Mouse (Mus musculus): Measurements from ENCODE around the gene Zfp457. TPM values are rescaled to one million over a fixed set of nuclear protein-coding genes. Genes with fewer than 3 reads are reported as not detected.

Gene Zfp457
- polyA plus RNA-seq (2015; fragmentation: Illumina TruSeq; extraction: RNeasy Lipid Tissue Mini Kit (QIAGEN cat#74804); ENCODE audit: insufficient read depth, low replicate concordance) = 1.8 TPM

GRCm38 (mm10) chr13:67305822-67306672 lies at the start of gene Zfp457:
TSS of gene Zfp457 (minus strand) at chr13:67306485.

DNA sequence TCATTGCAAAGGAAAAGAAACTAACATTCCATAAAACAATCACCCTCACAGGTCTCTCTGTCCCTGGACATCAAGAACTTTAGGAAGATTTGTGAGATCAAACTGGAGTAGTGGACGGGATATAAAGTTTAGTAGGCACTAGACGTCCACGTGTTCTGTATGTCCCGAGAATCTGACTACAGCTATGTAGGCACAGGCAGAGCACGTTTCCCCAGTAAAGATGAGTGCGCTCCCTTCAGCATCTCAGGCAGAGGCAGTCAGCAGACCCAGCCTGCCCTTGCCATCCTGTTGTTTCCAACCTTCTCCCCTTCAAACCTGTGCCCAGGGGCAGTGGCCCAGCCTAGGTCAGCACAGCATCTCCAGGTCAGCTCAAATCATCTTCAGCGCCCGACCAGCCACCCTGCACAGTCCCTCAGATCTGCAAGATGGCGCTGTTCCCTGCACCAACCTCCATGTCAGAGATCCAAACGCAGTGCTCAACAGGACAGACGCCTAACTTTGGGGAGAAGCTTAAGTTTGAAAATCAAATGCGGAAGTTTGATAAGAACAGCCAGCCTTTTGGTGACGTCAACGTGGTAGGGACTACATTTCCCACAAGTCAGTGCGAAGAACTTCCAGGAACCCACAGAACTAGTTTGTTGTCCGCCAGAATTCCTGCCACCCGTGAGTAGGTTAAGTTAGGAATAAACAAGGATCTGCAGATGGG lies 25.9 kb upstream of the Zfp457 start, which contains the start of gene Zfp595:
Gene Zfp595, minus strand, starts transcription at position 552 of the 706 bp plus-strand sequence.

DNA sequence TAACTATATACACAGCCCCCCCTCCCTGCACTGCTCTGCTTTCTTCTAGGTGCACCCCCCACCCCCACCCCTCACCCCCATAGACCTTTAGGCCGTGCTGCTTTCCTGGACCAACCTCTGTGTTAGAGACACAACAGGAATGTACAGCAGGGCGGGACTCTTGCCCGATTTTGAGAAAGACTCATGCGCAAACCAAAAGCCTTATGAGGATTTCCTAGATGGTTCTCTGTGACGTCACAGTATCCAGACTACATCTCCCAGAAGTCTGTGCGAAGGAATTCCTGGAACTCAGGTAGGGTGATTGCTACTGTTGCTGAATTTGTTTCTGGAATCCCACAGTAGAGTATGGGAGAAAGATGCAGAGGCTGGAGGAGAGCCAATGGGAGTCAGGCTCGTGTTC lies 28.0 kb downstream of the Zfp457 start, which contains the start of gene Zfp458:
Gene Zfp458, minus strand, starts transcription at position 153 of the 400 bp plus-strand sequence.

Other genes with a start within 250 kb of the Zfp457 start
- gene Zfp712, start 245.3 kb downstream of the Zfp457 start, polyA plus RNA-seq (2015; fragmentation: Illumina TruSeq; extraction: RNeasy Lipid Tissue Mini Kit (QIAGEN cat#74804); ENCODE audit: insufficient read depth, low replicate concordance) = 6.6 TPM
- 4.0 TPM for gene Zfp708, start 208.5 kb downstream of the Zfp457 start, polyA plus RNA-seq (2015; fragmentation: Illumina TruSeq; extraction: RNeasy Lipid Tissue Mini Kit (QIAGEN cat#74804); ENCODE audit: insufficient read depth, low replicate concordance)
- gene Gm28557, start 197.9 kb downstream of the Zfp457 start, polyA plus RNA-seq (2015; fragmentation: Illumina TruSeq; extraction: RNeasy Lipid Tissue Mini Kit (QIAGEN cat#74804); ENCODE audit: insufficient read depth, low replicate concordance) = 6.7 TPM
- 1.2 TPM for gene Rslcan18, start 190.2 kb downstream of the Zfp457 start, polyA plus RNA-seq (2015; fragmentation: Illumina TruSeq; extraction: RNeasy Lipid Tissue Mini Kit (QIAGEN cat#74804); ENCODE audit: insufficient read depth, low replicate concordance)
- 5.9 TPM for gene Zfp759, start 184.8 kb downstream of the Zfp457 start, polyA plus RNA-seq (2015; fragmentation: Illumina TruSeq; extraction: RNeasy Lipid Tissue Mini Kit (QIAGEN cat#74804); ENCODE audit: insufficient read depth, low replicate concordance)
- gene Rsl1, start 133.3 kb downstream of the Zfp457 start, polyA plus RNA-seq (2015; fragmentation: Illumina TruSeq; extraction: RNeasy Lipid Tissue Mini Kit (QIAGEN cat#74804); ENCODE audit: insufficient read depth, low replicate concordance) = 31.5 TPM
- gene Zfp455, start 112.0 kb downstream of the Zfp457 start, polyA plus RNA-seq (2015; fragmentation: Illumina TruSeq; extraction: RNeasy Lipid Tissue Mini Kit (QIAGEN cat#74804); ENCODE audit: insufficient read depth, low replicate concordance) = 7.7 TPM
- gene Zfp458, start 28.0 kb downstream of the Zfp457 start, polyA plus RNA-seq (2015; fragmentation: Illumina TruSeq; extraction: RNeasy Lipid Tissue Mini Kit (QIAGEN cat#74804); ENCODE audit: insufficient read depth, low replicate concordance) = 6.9 TPM
- gene Zfp595, start 26.1 kb upstream of the Zfp457 start, polyA plus RNA-seq (2015; fragmentation: Illumina TruSeq; extraction: RNeasy Lipid Tissue Mini Kit (QIAGEN cat#74804); ENCODE audit: insufficient read depth, low replicate concordance) = 24.2 TPM
- 3.4 TPM for gene Gm28044, start 54.1 kb upstream of the Zfp457 start, polyA plus RNA-seq (2015; fragmentation: Illumina TruSeq; extraction: RNeasy Lipid Tissue Mini Kit (QIAGEN cat#74804); ENCODE audit: insufficient read depth, low replicate concordance)
- 14.9 TPM for gene Zfp953, start 54.1 kb upstream of the Zfp457 start, polyA plus RNA-seq (2015; fragmentation: Illumina TruSeq; extraction: RNeasy Lipid Tissue Mini Kit (QIAGEN cat#74804); ENCODE audit: insufficient read depth, low replicate concordance)
- 2.8 TPM for gene Gm28041, start 69.2 kb upstream of the Zfp457 start, polyA plus RNA-seq (2015; fragmentation: Illumina TruSeq; extraction: RNeasy Lipid Tissue Mini Kit (QIAGEN cat#74804); ENCODE audit: insufficient read depth, low replicate concordance)
- gene Zfp456, start 69.3 kb upstream of the Zfp457 start, polyA plus RNA-seq (2015; fragmentation: Illumina TruSeq; extraction: RNeasy Lipid Tissue Mini Kit (QIAGEN cat#74804); ENCODE audit: insufficient read depth, low replicate concordance) = 12.7 TPM
- gene Zfp429, start 93.3 kb upstream of the Zfp457 start, polyA plus RNA-seq (2015; fragmentation: Illumina TruSeq; extraction: RNeasy Lipid Tissue Mini Kit (QIAGEN cat#74804); ENCODE audit: insufficient read depth, low replicate concordance) = 37.0 TPM
- gene Zfp459, start 114.9 kb upstream of the Zfp457 start, polyA plus RNA-seq (2015; fragmentation: Illumina TruSeq; extraction: RNeasy Lipid Tissue Mini Kit (QIAGEN cat#74804); ENCODE audit: insufficient read depth, low replicate concordance) = 5.2 TPM
- 22.7 TPM for gene Zfp874a, start 145.1 kb upstream of the Zfp457 start, polyA plus RNA-seq (2015; fragmentation: Illumina TruSeq; extraction: RNeasy Lipid Tissue Mini Kit (QIAGEN cat#74804); ENCODE audit: insufficient read depth, low replicate concordance)
- 32.3 TPM for gene Zfp874b, start 177.8 kb upstream of the Zfp457 start, polyA plus RNA-seq (2015; fragmentation: Illumina TruSeq; extraction: RNeasy Lipid Tissue Mini Kit (QIAGEN cat#74804); ENCODE audit: insufficient read depth, low replicate concordance)
- gene Zfp58, start 194.1 kb upstream of the Zfp457 start, polyA plus RNA-seq (2015; fragmentation: Illumina TruSeq; extraction: RNeasy Lipid Tissue Mini Kit (QIAGEN cat#74804); ENCODE audit: insufficient read depth, low replicate concordance) = 21.0 TPM
- gene Gm26965, start 219.7 kb upstream of the Zfp457 start, polyA plus RNA-seq (2015; fragmentation: Illumina TruSeq; extraction: RNeasy Lipid Tissue Mini Kit (QIAGEN cat#74804); ENCODE audit: insufficient read depth, low replicate concordance) = 0.33 TPM
- gene Zfp87, start 219.7 kb upstream of the Zfp457 start, polyA plus RNA-seq (2015; fragmentation: Illumina TruSeq; extraction: RNeasy Lipid Tissue Mini Kit (QIAGEN cat#74804); ENCODE audit: insufficient read depth, low replicate concordance) = 32.9 TPM
- gene Zfp748, start 247.3 kb upstream of the Zfp457 start, polyA plus RNA-seq (2015; fragmentation: Illumina TruSeq; extraction: RNeasy Lipid Tissue Mini Kit (QIAGEN cat#74804); ENCODE audit: insufficient read depth, low replicate concordance) = 17.4 TPM

All from spleen, adult 10 weeks (tissue).